Mouse (Mus musculus): ENCODE data around the gene Rgs6. TPM values are rescaled to one million over a fixed set of nuclear protein-coding genes. Genes with fewer than 3 reads are reported as not detected.

Gene Rgs6
- polyA plus RNA-seq, 1 experiment: 0.69 TPM

DNA sequence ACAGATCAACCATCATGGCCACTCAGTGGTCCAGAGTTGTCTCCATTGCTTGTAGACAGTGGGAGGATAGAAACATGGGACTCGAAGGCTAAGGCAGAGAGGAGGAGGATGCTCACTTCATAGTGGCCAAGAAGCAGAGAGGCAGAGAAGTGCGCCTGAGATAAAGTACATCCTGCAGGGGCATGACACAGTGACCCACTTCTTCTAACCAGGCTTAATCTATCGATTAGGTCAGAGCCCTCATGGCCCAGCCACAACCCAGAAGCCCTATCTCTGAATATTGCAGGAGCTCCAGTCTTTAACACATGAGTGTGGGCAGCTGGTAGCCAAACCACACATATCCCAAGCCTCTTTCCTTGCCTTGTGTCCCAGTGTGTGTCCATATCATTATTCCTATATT is 385.7 kb downstream of the Rgs6 start:
- H3K4me3 ChIP-seq (replicated peaks): no peak overlapping the region
- H3K9me3 ChIP-seq: peaks cover 15% of the 10 kb centered on the region
- no peaks in the 10 kb centered on the region for H3K36me3 ChIP-seq (replicated peaks; ENCODE audit: low read length)
- H3K4me1 ChIP-seq: no peaks in the 10 kb centered on the region
- TF ChIP-seq FLI1 (IDR thresholded peaks at IDR 0.05; ENCODE audit: low read length): no peak
- no peak for TF ChIP-seq GATA1 (IDR thresholded peaks at IDR 0.05; ENCODE audit: borderline replicate concordance, low read length)
- peaks cover 2% of the 10 kb centered on the region for H3K27me3 ChIP-seq (replicated peaks)

- Histone ChIP-seq H3K36me3 (replicated peaks; ENCODE audit: low read length) (no peaks in the 10 kb centered on the region), H3K9me3 (peaks cover 12% of the 10 kb centered on the region), H3K27me3 (replicated peaks) (no peaks in the 10 kb centered on the region), H3K4me3 (replicated peaks) (no peak overlapping the region), H3K4me1 (no peaks in the 10 kb centered on the region)
- TF ChIP-seq FLI1 (IDR thresholded peaks at IDR 0.05; ENCODE audit: low read length) (no peak), GATA1 (IDR thresholded peaks at IDR 0.05; ENCODE audit: borderline replicate concordance, low read length) (no peak)
Observed at GRCm38 (mm10) chr12:82978275-82978674, 390.2 kb downstream of the Rgs6 start.

DNA sequence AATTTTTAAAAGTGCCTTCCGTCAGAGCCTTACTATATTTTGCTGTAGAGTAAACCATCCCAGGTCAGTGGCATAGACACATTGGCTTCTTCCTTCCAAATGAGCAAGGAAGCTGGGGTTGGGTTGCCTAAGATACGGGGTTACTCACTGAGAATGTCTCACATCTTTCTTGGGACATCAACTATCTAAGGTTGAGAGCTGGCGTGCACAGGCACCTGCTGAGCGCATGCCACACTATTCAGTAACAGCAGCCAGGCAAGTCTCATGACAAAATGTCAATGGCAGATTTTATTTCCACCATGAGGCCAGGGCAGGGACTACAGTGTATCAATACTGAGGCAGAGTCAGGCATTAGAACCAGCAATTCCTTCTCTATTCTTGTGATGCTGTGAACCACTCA is 394.6 kb downstream of the Rgs6 start:
- Histone ChIP-seq H3K27me3 (replicated peaks) (peaks cover 3% of the 10 kb centered on the region), H3K4me3 (replicated peaks) (no peak overlapping the region), H3K9me3 (no peaks in the 10 kb centered on the region), H3K4me1 (no peaks in the 10 kb centered on the region), H3K36me3 (replicated peaks; ENCODE audit: low read length) (no peaks in the 10 kb centered on the region)
- TF ChIP-seq FLI1 (IDR thresholded peaks at IDR 0.05; ENCODE audit: low read length): no peak
- TF ChIP-seq GATA1 (IDR thresholded peaks at IDR 0.05; ENCODE audit: borderline replicate concordance, low read length): no peak

- Histone ChIP-seq H3K4me1 (no peaks in the 10 kb centered on the region), H3K9me3 (no peaks in the 10 kb centered on the region), H3K27me3 (replicated peaks) (peaks cover 3% of the 10 kb centered on the region), H3K36me3 (replicated peaks; ENCODE audit: low read length) (no peaks in the 10 kb centered on the region), H3K4me3 (replicated peaks) (no peak overlapping the region)
- TF ChIP-seq FLI1 (IDR thresholded peaks at IDR 0.05; ENCODE audit: low read length) (no peak), GATA1 (IDR thresholded peaks at IDR 0.05; ENCODE audit: borderline replicate concordance, low read length) (no peak)
Observed at GRCm38 (mm10) chr12:82985300-82985699, 397.2 kb downstream of the Rgs6 start.

GRCm38 (mm10) chr12:82987661-82988060 is 399.6 kb downstream of the Rgs6 start:
- no peak for TF ChIP-seq FLI1 (IDR thresholded peaks at IDR 0.05; ENCODE audit: low read length)
- TF ChIP-seq GATA1 (IDR thresholded peaks at IDR 0.05; ENCODE audit: borderline replicate concordance, low read length): no peak
- Histone ChIP-seq H3K4me1 (no peaks in the 10 kb centered on the region), H3K27me3 (replicated peaks) (peaks cover 3% of the 10 kb centered on the region), H3K9me3 (no peaks in the 10 kb centered on the region), H3K36me3 (replicated peaks; ENCODE audit: low read length) (no peaks in the 10 kb centered on the region), H3K4me3 (replicated peaks) (no peak overlapping the region)

GRCm38 (mm10) chr12:82993905-82994304 is 405.8 kb downstream of the Rgs6 start:
- Histone ChIP-seq H3K9me3 (0 out of 2 replicates have a peak, but pooled peaks cover 4% of the 10 kb centered on the region), H3K36me3 (replicated peaks; ENCODE audit: low read length) (no peaks in the 10 kb centered on the region), H3K4me1 (no peaks in the 10 kb centered on the region), H3K27me3 (replicated peaks) (peaks cover 4% of the 10 kb centered on the region), H3K4me3 (replicated peaks) (no peak overlapping the region)
- TF ChIP-seq FLI1 (IDR thresholded peaks at IDR 0.05; ENCODE audit: low read length): no peak
- no peak for TF ChIP-seq GATA1 (IDR thresholded peaks at IDR 0.05; ENCODE audit: borderline replicate concordance, low read length)

GRCm38 (mm10) chr12:82996775-82997174 is 408.7 kb downstream of the Rgs6 start:
- no peaks in the 10 kb centered on the region for H3K36me3 ChIP-seq (replicated peaks; ENCODE audit: low read length)
- TF ChIP-seq FLI1 (IDR thresholded peaks at IDR 0.05; ENCODE audit: low read length) (no peak), GATA1 (IDR thresholded peaks at IDR 0.05; ENCODE audit: borderline replicate concordance, low read length) (no peak)
- H3K27me3 ChIP-seq (replicated peaks): peaks cover 14% of the 10 kb centered on the region
- peaks cover 8% of the 10 kb centered on the region; the same call in 1 of the 2 replicates for H3K9me3 ChIP-seq
- peaks cover 4% of the 10 kb centered on the region; the same call in 1 of the 2 replicates for H3K4me1 ChIP-seq
- H3K4me3 ChIP-seq (replicated peaks): no peak overlapping the region

- Histone ChIP-seq H3K27me3 (replicated peaks) (peaks cover 14% of the 10 kb centered on the region), H3K9me3 (peaks cover 8% of the 10 kb centered on the region; the same call in 1 of the 2 replicates), H3K4me3 (replicated peaks) (no peak overlapping the region), H3K4me1 (peaks cover 6% of the 10 kb centered on the region), H3K36me3 (replicated peaks; ENCODE audit: low read length) (no peaks in the 10 kb centered on the region)
- no peak for TF ChIP-seq GATA1 (IDR thresholded peaks at IDR 0.05; ENCODE audit: borderline replicate concordance, low read length)
- TF ChIP-seq FLI1 (IDR thresholded peaks at IDR 0.05; ENCODE audit: low read length): no peak
Observed at GRCm38 (mm10) chr12:82998682-82999332, 410.7 kb downstream of the Rgs6 start.

- Histone ChIP-seq H3K36me3 (replicated peaks; ENCODE audit: low read length) (no peaks in the 10 kb centered on the region), H3K4me1 (peaks cover 13% of the 10 kb centered on the region), H3K9me3 (peaks cover 8% of the 10 kb centered on the region; the same call in 1 of the 2 replicates), H3K4me3 (replicated peaks) (no peak overlapping the region), H3K27me3 (replicated peaks) (peaks cover 14% of the 10 kb centered on the region)
- TF ChIP-seq GATA1 (IDR thresholded peaks at IDR 0.05; ENCODE audit: borderline replicate concordance, low read length): no peak
- TF ChIP-seq FLI1 (IDR thresholded peaks at IDR 0.05; ENCODE audit: low read length): no peak
Observed at GRCm38 (mm10) chr12:82999333-83000032, 411.4 kb downstream of the Rgs6 start.

DNA sequence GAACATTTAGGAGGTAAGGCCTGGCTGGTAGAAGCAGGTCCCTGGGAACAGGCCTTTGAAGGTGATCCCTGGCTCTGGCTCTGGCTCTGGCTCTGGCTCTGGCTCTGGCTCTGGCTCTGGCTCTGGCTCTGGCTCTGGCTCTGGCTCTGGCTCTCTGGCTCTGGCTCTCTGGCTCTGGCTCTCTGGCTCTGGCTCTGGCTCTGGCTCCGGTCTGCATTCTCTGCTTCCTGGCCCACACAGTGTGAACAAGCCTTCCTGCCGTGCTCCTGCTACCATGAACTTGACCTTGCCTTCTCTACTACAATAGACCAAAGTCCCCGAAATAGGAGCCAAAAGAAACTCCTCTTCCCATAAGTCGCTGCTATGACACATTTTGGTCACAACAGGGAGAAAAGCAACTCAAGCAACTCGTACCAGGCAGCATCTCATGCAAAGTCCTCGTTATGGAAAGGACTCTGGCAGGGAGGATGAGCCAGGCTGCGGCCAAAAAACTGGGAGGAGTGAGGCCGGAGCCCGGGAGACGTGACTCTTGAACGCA is 412.0 kb downstream of the Rgs6 start:
- TF ChIP-seq GATA1 (IDR thresholded peaks at IDR 0.05; ENCODE audit: borderline replicate concordance, low read length) (no peak), FLI1 (IDR thresholded peaks at IDR 0.05; ENCODE audit: low read length) (no peak)
- Histone ChIP-seq H3K27me3 (replicated peaks) (peaks cover 14% of the 10 kb centered on the region), H3K4me3 (replicated peaks) (no peak overlapping the region), H3K4me1 (peaks cover 19% of the 10 kb centered on the region), H3K9me3 (peaks cover 8% of the 10 kb centered on the region; the same call in 1 of the 2 replicates), H3K36me3 (replicated peaks; ENCODE audit: low read length) (no peaks in the 10 kb centered on the region)

Measured in megakaryocyte, embryonic 14.5 days (primary cell).